Mouse (Mus musculus) thymus, adult 2 months (tissue): ENCODE measurements around the gene Rtp4.

Experiments used
- CTCF ChIP-seq: fragments of 200-500 bp; IDR thresholded peaks from 2 replicates; pipeline ENCODE4 v1.5.1; 2012; ENCODE audit warnings: mild to moderate bottlenecking, control low read depth, low read length, moderate library complexity, borderline replicate concordance; ENCODE audit not compliant: control insufficient read depth, poor library complexity, insufficient read depth; ENCODE audit errors: extremely low read depth
- POLR2A ChIP-seq: fragments of 200-500 bp; IDR thresholded peaks from 2 replicates; pipeline ENCODE4 v1.6.1; 2012; ENCODE audit warnings: mild to moderate bottlenecking, low read length, control low read depth, moderate library complexity; ENCODE audit not compliant: control insufficient read depth, poor library complexity, insufficient read depth; ENCODE audit errors: extremely low read depth

DNA sequence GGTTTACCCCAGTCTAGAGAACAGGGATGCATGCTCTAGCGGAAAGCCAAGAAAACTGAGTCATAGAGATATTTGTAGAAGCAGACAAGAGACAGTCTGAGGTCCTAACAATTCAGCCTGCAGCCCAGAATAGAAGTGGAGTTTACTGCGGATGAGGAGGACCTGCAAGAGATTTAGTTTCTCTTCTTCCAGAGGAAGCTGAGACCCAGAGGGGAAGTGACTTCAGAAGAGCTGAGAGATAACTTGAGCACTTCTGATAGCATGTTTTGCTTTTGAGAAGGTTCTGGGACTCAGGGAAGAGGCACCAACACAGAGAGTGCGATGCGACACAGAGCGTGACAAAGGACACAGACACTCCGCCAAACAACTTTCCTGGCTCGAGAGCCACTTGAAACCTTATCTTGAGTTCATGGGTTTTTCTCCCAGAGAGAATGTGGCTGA lies 21.4 kb upstream of the Rtp4 start:
- TF ChIP-seq CTCF: no peak
- TF ChIP-seq POLR2A: no peak
